Mouse (Mus musculus): ENCODE results near the gene Rhox3h. TPM values are rescaled to one million over a fixed set of nuclear protein-coding genes. Genes with fewer than 3 reads are reported as not detected.
"Not testable (repeated sequence)": the region's sequence is repeated elsewhere in the genome, so short reads cannot be mapped to it uniquely, and the experiment has no call there.

Gene Rhox3h
- not detected for polyA plus RNA-seq (2017; shearing (Covaris generic))

DNA sequence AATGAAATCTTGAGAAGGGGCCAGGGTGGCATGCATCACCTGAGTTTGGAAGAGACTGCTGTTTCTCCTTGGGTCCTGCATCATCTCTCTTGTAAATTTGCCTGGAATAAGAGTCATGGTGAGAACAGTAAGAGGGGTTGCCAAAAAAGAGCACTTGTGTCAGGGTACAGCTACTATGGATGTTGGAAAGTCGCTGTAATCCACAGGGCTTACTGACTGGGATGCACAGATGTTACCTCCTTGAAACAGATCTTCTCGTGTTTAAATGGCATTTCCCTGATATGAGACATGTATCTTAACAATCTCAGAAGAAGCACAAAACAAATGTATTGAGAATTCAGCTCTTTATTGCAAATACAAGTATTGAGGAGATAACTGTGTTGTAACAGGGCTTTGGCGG is at the start of gene Rhox3h:
Rhox3h (minus strand) TSS at position 101 of the 400 bp plus-strand sequence.
- ATAC-seq, result not testable (repeated sequence)

DNA sequence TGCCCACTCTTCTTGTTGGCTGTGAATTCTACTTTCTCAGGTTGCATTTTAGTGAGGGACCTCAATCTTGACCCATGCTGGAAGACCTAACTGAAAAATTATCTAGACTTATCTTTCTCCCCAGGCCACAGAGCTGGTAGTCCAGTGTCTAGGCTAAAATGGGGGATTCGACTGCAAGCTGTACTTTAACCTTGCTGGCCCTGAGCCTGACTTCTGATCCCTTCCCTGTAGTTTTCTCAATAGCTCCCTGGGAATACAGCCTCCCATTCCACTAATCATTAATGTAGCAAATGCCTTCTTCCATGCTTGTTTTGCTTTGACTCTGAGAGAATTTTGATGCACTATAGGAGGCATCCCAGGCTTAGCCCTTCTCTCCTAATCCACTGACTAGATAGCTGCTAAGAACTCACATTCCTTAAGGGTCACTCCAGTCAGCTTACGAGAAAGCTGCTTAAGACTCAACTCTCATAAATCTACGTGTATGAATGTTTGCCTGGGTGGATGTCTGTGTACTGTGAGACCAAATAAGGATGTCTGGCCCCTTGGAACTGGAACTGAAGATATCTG is 33.3 kb upstream of the Rhox3h start:
- ATAC-seq, result no peak

DNA sequence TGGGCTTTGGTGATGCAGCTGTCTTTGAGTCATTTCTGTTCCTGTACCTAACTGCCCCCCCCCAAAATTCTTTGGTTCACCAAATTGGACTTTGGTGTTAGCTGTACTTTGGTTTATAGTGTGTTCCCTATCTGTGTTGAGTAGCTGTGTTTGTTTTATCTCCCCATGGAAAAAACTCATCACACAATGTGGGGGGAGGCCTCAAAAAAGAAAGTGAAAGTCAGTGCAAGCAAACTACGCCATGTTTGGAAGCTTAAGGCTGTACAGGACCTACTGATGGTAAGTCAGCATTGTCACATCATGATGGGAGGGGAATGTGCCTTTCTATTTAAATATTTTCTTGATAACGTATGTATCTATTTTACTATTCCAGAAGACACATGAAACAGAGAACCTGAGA is 23.7 kb upstream of the Rhox3h start:
- ATAC-seq, result no peak

DNA sequence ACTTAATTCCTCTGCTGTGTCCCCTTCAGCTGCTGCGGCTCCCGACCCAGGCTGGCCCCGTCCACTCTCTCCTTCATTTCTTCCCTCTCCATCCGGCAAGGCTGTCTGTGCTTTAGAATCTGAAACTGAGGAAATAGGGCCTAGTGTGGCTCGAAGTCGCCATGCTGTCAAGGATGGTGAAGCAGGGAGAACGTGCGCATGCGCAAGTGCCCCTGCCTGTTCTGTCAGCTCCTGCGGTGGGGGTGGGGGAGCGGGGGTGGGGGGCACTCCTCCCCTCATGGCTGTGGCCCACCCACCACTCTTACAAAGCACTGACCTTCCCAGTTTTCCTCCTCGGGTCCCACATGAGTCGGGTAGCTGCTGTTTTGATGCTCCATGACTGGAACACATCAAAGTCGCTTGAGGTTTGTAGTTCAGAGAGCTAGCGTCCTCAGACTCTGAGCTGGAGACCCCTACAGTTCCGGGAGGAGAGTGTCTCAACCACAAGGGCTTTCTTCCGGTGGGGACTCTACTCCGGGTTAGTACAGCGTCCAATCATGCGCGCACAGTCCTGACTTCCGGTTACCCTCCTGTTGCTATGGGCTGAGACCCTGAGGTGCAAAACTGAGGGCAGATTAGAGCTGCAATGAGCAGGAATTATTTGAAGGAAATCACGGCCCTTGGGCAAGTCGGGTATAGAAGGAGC is 14.6 kb upstream of the Rhox3h start:
- no peak for ATAC-seq

DNA sequence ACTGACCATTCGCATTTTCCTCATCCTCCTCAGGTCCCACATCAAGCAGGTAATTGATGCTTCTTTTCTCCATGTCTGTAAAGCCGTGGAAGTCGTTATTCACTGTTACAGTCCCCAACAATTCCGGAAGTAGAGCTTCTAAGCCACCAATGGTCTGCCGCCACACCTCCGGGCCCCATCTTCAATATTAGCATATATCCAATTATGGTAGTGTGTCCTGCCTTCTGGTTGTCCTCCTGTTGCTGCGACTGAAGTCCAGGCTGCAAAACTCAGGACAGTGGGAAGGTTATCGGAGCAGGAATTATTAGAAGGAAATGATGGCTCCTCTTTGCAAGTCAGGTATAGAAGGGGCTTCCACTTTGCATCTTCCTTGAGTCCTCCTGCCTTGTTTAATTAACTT is 4.6 kb upstream of the Rhox3h start, which contains the start of gene Rhox2h:
Rhox2h (minus strand) TSS at position 101 of the 400 bp plus-strand sequence.
- not testable (repeated sequence) for ATAC-seq

DNA sequence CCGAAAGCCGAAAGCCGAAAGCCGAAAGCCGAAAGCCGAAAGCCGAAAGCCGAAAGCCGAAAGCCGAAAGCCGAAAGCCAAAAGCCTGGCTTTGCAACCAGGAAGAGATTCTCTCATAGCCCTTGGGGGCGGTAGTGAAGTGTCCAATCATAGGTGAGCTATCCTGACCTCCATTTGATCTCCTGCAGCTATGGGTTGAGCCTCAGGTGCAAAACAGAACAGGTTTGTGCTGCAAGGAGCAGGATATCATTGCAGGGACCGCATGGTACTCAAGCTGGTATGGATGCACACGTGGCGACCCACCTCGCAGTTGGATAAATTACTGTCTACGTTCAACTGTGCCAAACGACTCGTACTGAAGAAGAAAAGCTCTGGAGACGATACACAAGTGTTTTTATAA is 17.3 kb downstream of the Rhox3h start, which contains the start of gene Rhox4g:
Rhox4g (minus strand) TSS at position 101 of the 400 bp plus-strand sequence.
- ATAC-seq, result not testable (repeated sequence)

DNA sequence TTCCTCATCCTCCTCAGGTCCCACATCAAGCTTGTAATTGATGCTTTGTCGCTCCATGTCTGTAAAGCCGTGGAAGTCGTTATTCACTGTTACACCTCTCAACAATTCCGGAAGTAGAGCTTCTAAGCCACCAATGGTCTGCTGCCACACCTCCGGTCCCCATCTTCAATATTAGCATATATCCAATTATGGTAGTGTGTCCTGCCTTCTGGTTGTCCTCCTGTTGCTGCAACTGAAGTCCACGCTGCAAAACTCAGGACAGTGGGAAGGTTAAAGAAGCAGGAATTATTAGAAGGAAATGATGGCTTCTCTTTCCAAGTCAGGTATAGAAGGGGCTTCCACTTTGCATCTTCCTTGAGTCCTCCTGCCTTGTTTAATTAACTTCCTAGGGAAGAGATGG is 25.2 kb downstream of the Rhox3h start, which contains the start of gene Rhox2g:
Rhox2g (minus strand) TSS at position 101 of the 400 bp plus-strand sequence.
- ATAC-seq, result not testable (repeated sequence)

DNA sequence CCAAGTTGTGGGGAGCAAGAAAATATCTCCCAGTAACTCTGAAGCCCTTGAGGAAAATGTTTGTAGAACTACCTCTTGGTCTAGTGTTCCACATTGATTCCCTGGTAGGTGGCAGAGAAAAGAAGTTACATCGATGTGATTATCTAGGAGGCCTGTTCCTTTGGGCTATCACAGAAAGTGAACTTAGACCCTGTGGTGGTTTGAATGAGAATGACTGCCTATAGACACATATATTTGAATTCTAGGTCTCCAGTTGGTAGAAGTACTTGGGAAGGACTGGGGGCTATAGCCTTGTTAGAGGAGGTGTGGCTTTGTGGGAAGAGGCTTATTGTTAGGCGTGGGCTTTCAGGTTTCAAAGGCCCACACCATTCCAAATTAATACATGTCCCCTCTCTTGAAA is 40.1 kb downstream of the Rhox3h start, which contains the start of gene Rhox3g:
Rhox3g (minus strand) TSS at position 101 of the 400 bp plus-strand sequence.
- not testable (repeated sequence) for ATAC-seq

Other genes with a start within 250 kb of the Rhox3h start
- gene Rhox4b, start 236.3 kb downstream of the Rhox3h start, polyA plus RNA-seq (2017; shearing (Covaris generic)), result not detected
- not detected for gene Rhox2c, start 215.1 kb downstream of the Rhox3h start, polyA plus RNA-seq (2017; shearing (Covaris generic))
- not detected for gene Rhox3c, start 210.2 kb downstream of the Rhox3h start, polyA plus RNA-seq (2017; shearing (Covaris generic))
- not detected for gene Rhox4c, start 188.4 kb downstream of the Rhox3h start, polyA plus RNA-seq (2017; shearing (Covaris generic))
- not detected for gene Rhox2d, start 175.3 kb downstream of the Rhox3h start, polyA plus RNA-seq (2017; shearing (Covaris generic))
- gene Rhox4d, start 154.4 kb downstream of the Rhox3h start, polyA plus RNA-seq (2017; shearing (Covaris generic)), result not detected
- gene Rhox2e, start 138.3 kb downstream of the Rhox3h start, polyA plus RNA-seq (2017; shearing (Covaris generic)), result not detected
- not detected for gene Rhox3e, start 126.7 kb downstream of the Rhox3h start, polyA plus RNA-seq (2017; shearing (Covaris generic))
- not detected for gene Rhox4e, start 111.4 kb downstream of the Rhox3h start, polyA plus RNA-seq (2017; shearing (Covaris generic))
- gene Rhox2f, start 97.4 kb downstream of the Rhox3h start, polyA plus RNA-seq (2017; shearing (Covaris generic)), result not detected
- gene Rhox3f, start 87.8 kb downstream of the Rhox3h start, polyA plus RNA-seq (2017; shearing (Covaris generic)), result not detected
- gene Rhox4f, start 61.1 kb downstream of the Rhox3h start, polyA plus RNA-seq (2017; shearing (Covaris generic)), result not detected
- not detected for gene Rhox3g, start 40.2 kb downstream of the Rhox3h start, polyA plus RNA-seq (2017; shearing (Covaris generic))
- gene Rhox2g, start 25.3 kb downstream of the Rhox3h start, polyA plus RNA-seq (2017; shearing (Covaris generic)), result not detected
- gene Rhox4g, start 17.4 kb downstream of the Rhox3h start, polyA plus RNA-seq (2017; shearing (Covaris generic)), result not detected
- gene Rhox2h, start 4.5 kb upstream of the Rhox3h start, polyA plus RNA-seq (2017; shearing (Covaris generic)), result not detected
- gene Rhox5, start 136.1 kb upstream of the Rhox3h start, polyA plus RNA-seq (2017; shearing (Covaris generic)), result not detected
- gene Rhox6, start 158.1 kb upstream of the Rhox3h start, polyA plus RNA-seq (2017; shearing (Covaris generic)), result not detected
- not detected for gene Rhox7a, start 162.9 kb upstream of the Rhox3h start, polyA plus RNA-seq (2017; shearing (Covaris generic))
- gene Rhox8, start 210.2 kb upstream of the Rhox3h start, polyA plus RNA-seq (2017; shearing (Covaris generic)), result under 1 TPM in 2 of 3 experiments, not detected in 1; 0.28 to 0.30 TPM
- gene Rhox7b, start 228.5 kb upstream of the Rhox3h start, polyA plus RNA-seq (2017; shearing (Covaris generic)), result not detected
- gene Rhox9, start 233.0 kb upstream of the Rhox3h start, polyA plus RNA-seq (2017; shearing (Covaris generic)), result not detected

Data from inflammation-experienced regulatory T-cells, adult 6 months (primary cell).